Mouse (Mus musculus) MEL (cell line): ENCODE data around the gene Atp23. TPM values are rescaled to one million over a fixed set of nuclear protein-coding genes. Genes with fewer than 3 reads are reported as not detected.

Source experiments
- DNase-seq: peaks from one replicate; pipeline ENCODE4 v3.0.0; 2011; ENCODE audit warnings: low read depth, low spot score
- H3K27ac ChIP-seq: 2 replicates; pipeline ENCODE4 v1.5.1; 2012; ENCODE audit warnings: low read depth, mild to moderate bottlenecking, control low read depth, low read length, moderate library complexity; ENCODE audit not compliant: control insufficient read depth
- H3K27me3 ChIP-seq, 2 experiments: fragments of 150-350 bp in 1 of 2; sonication (generic) in 1 of 2; 2 replicates each; pipeline ENCODE4 v1.6.1; 2012; ENCODE audit warnings: low read length in 2 of 2, mild to moderate bottlenecking in 2 of 2, improper control_type of control experiment in 1 of 2, moderate library complexity in 1 of 2; ENCODE audit not compliant: insufficient read depth in 2 of 2, control insufficient read depth in 1 of 2
- H3K36me3 ChIP-seq, 2 experiments: 2 replicates each; pipeline ENCODE4 v1.6.1; 2012 to 2014; ENCODE audit warnings: low read length in 2 of 2, improper control_type of control experiment in 1 of 2, inconsistent platforms in 1 of 2, mild to moderate bottlenecking in 1 of 2; ENCODE audit not compliant: insufficient read depth in 2 of 2, control insufficient read depth in 1 of 2
- H3K4me1 ChIP-seq, 2 experiments: fragments of 150-350 bp in 1 of 2; sonication (generic) in 1 of 2; 2 replicates each; pipeline ENCODE4 v1.6.1; 2012; ENCODE audit warnings: low read length in 2 of 2, improper control_type of control experiment in 1 of 2, mild to moderate bottlenecking in 1 of 2; ENCODE audit not compliant: insufficient read depth in 2 of 2, control insufficient read depth in 1 of 2
- H3K4me3 ChIP-seq, 2 experiments: fragments of 150-350 bp in 1 of 2; sonication (generic) in 1 of 2; 2 replicates each; pipeline ENCODE4 v1.5.1; 2012; ENCODE audit warnings: low read depth in 2 of 2, low read length in 2 of 2, mild to moderate bottlenecking in 2 of 2, moderate library complexity in 2 of 2, control low read depth in 1 of 2, improper control_type of control experiment in 1 of 2; ENCODE audit not compliant: control insufficient read depth in 1 of 2, insufficient read depth in 1 of 2
- H3K79me2 ChIP-seq: 2 replicates; pipeline ENCODE4 v1.6.1; 2012; ENCODE audit warnings: mild to moderate bottlenecking, low read length, moderate library complexity; ENCODE audit not compliant: control insufficient read depth, poor library complexity, insufficient read depth
- H3K9ac ChIP-seq: 2 replicates; pipeline ENCODE4 v1.6.1; 2012; ENCODE audit warnings: low read depth, mild to moderate bottlenecking, control low read depth, low read length, moderate library complexity; ENCODE audit not compliant: control insufficient read depth, poor library complexity, severe bottlenecking
- H3K9me3 ChIP-seq: fragments of 150-350 bp; sonication (generic); replicated peaks from 2 replicates; pipeline ENCODE4 v1.6.1; 2012; ENCODE audit warnings: mild to moderate bottlenecking, low read length, improper control_type of control experiment, moderate library complexity; ENCODE audit not compliant: insufficient read depth
- BHLHE40 ChIP-seq: IDR thresholded peaks from 2 replicates; pipeline ENCODE4 v1.6.1; 2012; ENCODE audit warnings: low read depth, mild to moderate bottlenecking, inconsistent platforms, low read length, improper control_type of control experiment, borderline replicate concordance
- CHD1 ChIP-seq: IDR thresholded peaks from 2 replicates; pipeline ENCODE4 v1.6.1; 2012; ENCODE audit warnings: low read depth, mild to moderate bottlenecking, inconsistent platforms, low read length, improper control_type of control experiment
- CTCF ChIP-seq, 3 experiments: IDR thresholded peaks in 2 of 3; conservative IDR thresholded peaks in 1 of 3; 2 replicates each; pipeline ENCODE4 v1.5.1; 2011 to 2012; ENCODE audit warnings: low read length in 3 of 3, low read depth in 2 of 3, mild to moderate bottlenecking in 2 of 3, improper control_type of control experiment in 1 of 3, inconsistent platforms in 1 of 3, mixed read lengths in 1 of 3, moderate library complexity in 1 of 3; ENCODE audit not compliant: control insufficient read depth in 1 of 3, insufficient read depth in 1 of 3, poor library complexity in 1 of 3, severe bottlenecking in 1 of 3
- E2F4 ChIP-seq: IDR thresholded peaks from 2 replicates; pipeline ENCODE4 v1.6.1; 2011; ENCODE audit warnings: low read depth, low read length, improper control_type of control experiment, borderline replicate concordance
- ELF1 ChIP-seq: IDR thresholded peaks from 2 replicates; pipeline ENCODE4 v1.6.1; 2014; ENCODE audit warnings: low read depth, mild to moderate bottlenecking, inconsistent platforms, low read length, improper control_type of control experiment, moderate library complexity
- GATA1 ChIP-seq: IDR thresholded peaks from 2 replicates; pipeline ENCODE4 v1.6.1; 2011; ENCODE audit warnings: low read depth, low read length, improper control_type of control experiment
- HCFC1 ChIP-seq: IDR thresholded peaks from 2 replicates; pipeline ENCODE4 v1.6.1; 2012; ENCODE audit warnings: low read depth, mild to moderate bottlenecking, inconsistent platforms, low read length, improper control_type of control experiment, moderate library complexity
- JUND ChIP-seq: IDR thresholded peaks from 2 replicates; pipeline ENCODE4 v1.6.1; 2011; ENCODE audit warnings: low read depth, mild to moderate bottlenecking, improper control_type of control experiment, low read length
- MAFK ChIP-seq: IDR thresholded peaks from 2 replicates; pipeline ENCODE4 v1.6.1; 2011; ENCODE audit warnings: low read depth, mild to moderate bottlenecking, low read length, improper control_type of control experiment, borderline replicate concordance
- MAX ChIP-seq: IDR thresholded peaks from 2 replicates; pipeline ENCODE4 v1.6.1; 2011; ENCODE audit warnings: low read length, improper control_type of control experiment
- MEF2A ChIP-seq: IDR thresholded peaks from 2 replicates; pipeline ENCODE4 v1.6.1; 2014; ENCODE audit warnings: low read depth, mild to moderate bottlenecking, inconsistent platforms, low read length, improper control_type of control experiment; ENCODE audit not compliant: poor library complexity, insufficient replicate concordance, severe bottlenecking; ENCODE audit errors: extremely low read depth
- MXI1 ChIP-seq: IDR thresholded peaks from 2 replicates; pipeline ENCODE4 v1.6.1; 2011; ENCODE audit warnings: mild to moderate bottlenecking, low read depth, low read length, improper control_type of control experiment
- MYC ChIP-seq: IDR thresholded peaks from 2 replicates; pipeline ENCODE4 v1.6.1; 2011; ENCODE audit warnings: low read depth, mild to moderate bottlenecking, low read length, improper control_type of control experiment, moderate library complexity
- NELFE ChIP-seq: IDR thresholded peaks from 2 replicates; pipeline ENCODE4 v1.6.1; 2011; ENCODE audit warnings: low read depth, low read length, improper control_type of control experiment
- NRF1 ChIP-seq: IDR thresholded peaks from 2 replicates; pipeline ENCODE4 v1.6.1; 2014; ENCODE audit warnings: low read depth, mild to moderate bottlenecking, inconsistent platforms, low read length, improper control_type of control experiment, moderate library complexity; ENCODE audit not compliant: poor library complexity, insufficient read depth, severe bottlenecking
- POLR2AphosphoS2 ChIP-seq: IDR thresholded peaks from 2 replicates; pipeline ENCODE4 v1.6.1; 2011; ENCODE audit warnings: low read length, improper control_type of control experiment
- POLR2AphosphoS5 ChIP-seq: IDR thresholded peaks from 2 replicates; pipeline ENCODE4 v1.6.1; 2012; ENCODE audit warnings: low read depth, borderline replicate concordance, mild to moderate bottlenecking, inconsistent platforms, low read length, moderate library complexity, mixed read lengths
- SIN3A ChIP-seq: IDR thresholded peaks from 2 replicates; pipeline ENCODE4 v1.6.1; 2012; ENCODE audit warnings: low read length, improper control_type of control experiment, inconsistent platforms
- SMC3 ChIP-seq: IDR thresholded peaks from 2 replicates; pipeline ENCODE4 v1.6.1; 2011; ENCODE audit warnings: low read depth, low read length, improper control_type of control experiment
- TBP ChIP-seq: IDR thresholded peaks from 2 replicates; pipeline ENCODE4 v1.8.0; 2011; ENCODE audit warnings: low read depth, low read length, improper control_type of control experiment
- ZKSCAN1 ChIP-seq: IDR thresholded peaks from 2 replicates; pipeline ENCODE4 v1.6.1; 2012; ENCODE audit warnings: low read depth, mild to moderate bottlenecking, inconsistent platforms, low read length, improper control_type of control experiment, moderate library complexity
- ZNF384 ChIP-seq: IDR thresholded peaks from 2 replicates; pipeline ENCODE4 v1.6.1; 2012; ENCODE audit warnings: low read depth, mild to moderate bottlenecking, inconsistent platforms, low read length, improper control_type of control experiment
- polyA plus RNA-seq, 2 experiments: library from polyadenylated mRNA; stranded (reverse) in 1 of 2; unstranded in 1 of 2; fragments of >175 nt in 1 of 2; fragments of >200 nt in 1 of 2; gene quantifications; 2 replicates each; pipeline versions ENCODE4 v1.2.1 to v1.2.4; 2012; ENCODE audit warnings: low replicate concordance in 2 of 2, low read depth in 1 of 2; ENCODE audit not compliant: insufficient read length in 2 of 2, insufficient read depth in 1 of 2, missing spikeins in 1 of 2
- total RNA-seq: library from RNA; depleted of rRNA; stranded (reverse); fragments of 300-350 nt; gene quantifications from 2 replicates; pipeline ENCODE4 v1.2.3, GENCODE M21; 2012

The Atp23 gene
- total and polyA plus RNA-seq, 3 experiments, result 23.0 to 26.1 TPM; not detected in 1

GRCm38 (mm10) chr10:126919067-126919466, 17.9 kb upstream of the Atp23 start (continued):
- TF ChIP-seq MXI1, result peak; percentile 57
- peak; percentile 53; the same call in 1 of the 2 replicates for TF ChIP-seq BHLHE40
- no peak for TF ChIP-seq POLR2AphosphoS5
- TF ChIP-seq HCFC1, result 0 out of 2 replicates have a peak, but pooled peaks have one; percentile 53
- peak; percentile 98 to 100 (median 99) for TF ChIP-seq CTCF (IDR thresholded peaks at IDR 0.05 in 2 of 3, conservative IDR thresholded peaks at IDR 0.05 in 1 of 3; ENCODE audit: control insufficient read depth in 1 of 3, insufficient read depth in 1 of 3, low read depth in 2 of 3, low read length in 3 of 3, poor library complexity in 1 of 3, severe bottlenecking in 1 of 3)
- TF ChIP-seq CHD1, result no peak
- no peak for TF ChIP-seq MAX
- TF ChIP-seq TBP, result 0 out of 2 replicates have a peak, but pooled peaks have one; percentile 30
- TF ChIP-seq E2F4, result no peak

- Histone ChIP-seq H3K9ac (no peak overlapping the region), H3K9me3 (no peaks in the 10 kb centered on the region)
- TF ChIP-seq POLR2AphosphoS5 (no peak), MEF2A (no peak), ZNF384 (no peak), GATA1 (no peak), MYC (no peak), SIN3A (no peak), POLR2AphosphoS2 (no peak), CHD1 (no peak), NRF1 (no peak), JUND (no peak), HCFC1 (no peak), SMC3 (no peak)
- TF ChIP-seq, all 39 proteins: peak for 0
- H3K36me3 ChIP-seq, result no peaks in the 10 kb centered on the region
- H3K79me2 ChIP-seq, result no peaks in the 10 kb centered on the region
- no peak overlapping the region for H3K4me3 ChIP-seq
- no peaks in the 10 kb centered on the region for H3K4me1 ChIP-seq
- peaks cover 0 to 9% of the 10 kb centered on the region in 2 experiments; a peak in 3 of 4 replicates for H3K27me3 ChIP-seq
- no peak for DNase-seq
- no peak overlapping the region for H3K27ac ChIP-seq
Measured at GRCm38 (mm10) chr10:126914288-126914687, 13.1 kb upstream of the Atp23 start.

- Histone ChIP-seq H3K27me3 (peaks cover 0 to 9% of the 10 kb centered on the region in 2 experiments; a peak in 3 of 4 replicates), H3K36me3 (peaks cover 0 to 2% of the 10 kb centered on the region in 2 experiments; a peak in 1 of 4 replicates), H3K9ac (no peak overlapping the region), H3K4me1 (peaks cover under 1 to 3% of the 10 kb centered on the region in 2 experiments; a peak in 1 of 4 replicates), H3K27ac (no peak overlapping the region), H3K4me3 (no peak overlapping the region), H3K79me2 (no peaks in the 10 kb centered on the region), H3K9me3 (no peaks in the 10 kb centered on the region)
- no peak for DNase-seq
- TF ChIP-seq NELFE (no peak), SIN3A (no peak), MAFK (no peak), ZKSCAN1 (no peak), MXI1 (no peak), ELF1 (no peak)
Measured at GRCm38 (mm10) chr10:126911479-126911878, 10.3 kb upstream of the Atp23 start.
